Mouse (Mus musculus): ENCODE data around the gene Col7a1. TPM values are rescaled to one million over a fixed set of nuclear protein-coding genes. Genes with fewer than 3 reads are reported as not detected.

The Col7a1 gene
- polyA plus RNA-seq, 1 experiment = 7.9 TPM

DNA sequence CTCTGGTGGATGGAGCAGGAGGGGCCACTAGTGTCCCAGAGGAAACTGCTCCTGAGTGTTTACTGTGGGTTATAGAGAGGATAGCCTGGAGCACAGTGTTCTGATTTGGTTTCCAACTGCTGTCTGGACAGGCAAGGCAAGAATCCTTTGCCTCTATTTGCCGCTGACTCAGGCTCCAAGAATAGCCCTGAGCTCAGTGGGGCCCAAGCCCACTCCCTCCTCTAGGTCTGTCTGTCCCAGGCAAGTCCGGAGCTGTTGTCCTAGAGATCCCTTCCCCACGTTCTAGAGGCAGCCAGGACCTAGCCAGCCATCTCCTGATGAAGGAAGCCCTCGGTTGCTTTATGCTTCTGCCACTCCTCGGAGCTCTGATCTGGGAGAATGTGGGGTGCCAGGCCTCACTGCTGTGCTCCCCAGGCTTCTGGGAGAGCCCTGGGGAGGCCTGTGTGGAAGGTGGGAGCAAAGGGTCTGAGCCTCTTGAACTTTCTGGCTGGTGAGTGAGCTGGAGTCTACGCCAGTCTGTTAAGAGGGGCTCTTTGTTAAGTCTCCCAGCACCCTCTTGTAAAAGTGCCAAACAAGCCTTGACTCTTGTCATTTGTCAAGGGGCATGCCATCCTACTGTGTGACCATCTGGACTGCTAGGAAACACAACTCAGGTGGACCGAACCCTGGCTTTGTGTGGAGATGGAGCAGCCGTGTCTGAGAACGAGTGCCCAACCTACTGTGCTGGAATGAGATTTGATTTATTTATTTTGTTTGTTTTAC lies 3.2 kb upstream of the Col7a1 start:
- Histone ChIP-seq H3K27me3 (ENCODE audit: control insufficient read depth, insufficient read depth, low read length) (no peaks in the 10 kb centered on the region; the same call in 1 of the 2 replicates), H3K36me3 (ENCODE audit: control insufficient read depth, insufficient read depth, low read length) (peaks cover 48% of the 10 kb centered on the region), H3K4me3 (ENCODE audit: control insufficient read depth, insufficient read depth, low read length) (no peak overlapping the region), H3K27ac (ENCODE audit: control insufficient read depth, insufficient read depth, low read length) (no peak overlapping the region), H3K4me1 (replicated peaks; ENCODE audit: control insufficient read depth, insufficient read depth, low read length) (no peaks in the 10 kb centered on the region)
- WGBS = 94% methylated on average over 9 of the region's 9 CpGs
- DNase-seq = no peak
- TF ChIP-seq POLR2A (IDR thresholded peaks at IDR 0.05; ENCODE audit: control insufficient read depth, extremely low read depth, insufficient read depth, low read length, poor library complexity) = no peak
- no peak for TF ChIP-seq CTCF (IDR thresholded peaks at IDR 0.05; ENCODE audit: borderline replicate concordance, control insufficient read depth, extremely low read depth, insufficient read depth, low read length, poor library complexity)

DNA sequence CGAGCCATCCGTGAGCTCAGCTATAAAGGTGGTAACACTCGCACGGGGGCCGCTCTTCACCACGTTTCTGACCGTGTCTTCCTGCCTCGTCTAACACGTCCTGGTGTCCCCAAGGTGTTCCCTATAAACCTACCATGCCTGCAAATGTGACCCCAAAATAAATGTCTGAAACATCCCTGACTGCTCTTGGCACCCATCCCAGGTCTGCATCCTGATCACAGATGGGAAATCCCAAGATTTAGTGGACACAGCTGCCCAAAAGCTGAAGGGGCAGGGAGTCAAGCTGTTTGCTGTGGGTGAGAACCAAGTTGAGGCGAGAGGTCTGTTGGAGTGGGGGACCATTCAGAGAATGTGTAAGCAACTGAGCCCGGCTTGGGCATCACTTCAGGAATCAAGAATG lies 1.9 kb downstream of the Col7a1 start:
- DNase-seq = no peak
- no peaks in the 10 kb centered on the region for H3K4me1 ChIP-seq (replicated peaks; ENCODE audit: control insufficient read depth, insufficient read depth, low read length)
- TF ChIP-seq POLR2A (IDR thresholded peaks at IDR 0.05; ENCODE audit: control insufficient read depth, extremely low read depth, insufficient read depth, low read length, poor library complexity) (no peak), CTCF (IDR thresholded peaks at IDR 0.05; ENCODE audit: borderline replicate concordance, control insufficient read depth, extremely low read depth, insufficient read depth, low read length, poor library complexity) (no peak)
- no peaks in the 10 kb centered on the region; the same call in 1 of the 2 replicates for H3K36me3 ChIP-seq (ENCODE audit: control insufficient read depth, insufficient read depth, low read length)
- WGBS = 92% methylated on average over 11 of the region's 11 CpGs
- H3K27me3 ChIP-seq (ENCODE audit: control insufficient read depth, insufficient read depth, low read length) = no peaks in the 10 kb centered on the region; the same call in 1 of the 2 replicates
- no peak overlapping the region for H3K27ac ChIP-seq (ENCODE audit: control insufficient read depth, insufficient read depth, low read length)
- no peak overlapping the region for H3K4me3 ChIP-seq (ENCODE audit: control insufficient read depth, insufficient read depth, low read length)

DNA sequence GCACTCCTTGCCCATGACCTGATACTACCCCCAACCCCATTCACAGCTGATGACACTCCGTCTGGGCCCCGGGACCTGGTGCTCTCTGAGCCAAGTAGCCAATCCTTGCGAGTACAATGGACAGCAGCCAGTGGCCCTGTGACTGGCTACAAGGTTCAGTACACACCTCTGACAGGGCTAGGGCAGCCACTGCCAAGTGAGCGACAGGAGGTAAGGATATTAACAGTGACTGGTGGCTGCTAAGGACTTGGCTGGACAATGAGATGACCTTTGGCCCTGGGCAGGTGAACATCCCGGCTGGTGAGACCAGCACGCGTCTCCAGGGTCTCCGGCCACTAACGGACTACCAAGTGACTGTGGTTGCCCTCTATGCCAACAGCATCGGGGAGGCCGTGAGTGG lies 2.5 kb downstream of the Col7a1 start:
- H3K4me1 ChIP-seq (replicated peaks; ENCODE audit: control insufficient read depth, insufficient read depth, low read length) = no peaks in the 10 kb centered on the region
- TF ChIP-seq CTCF (IDR thresholded peaks at IDR 0.05; ENCODE audit: borderline replicate concordance, control insufficient read depth, extremely low read depth, insufficient read depth, low read length, poor library complexity) (no peak), POLR2A (IDR thresholded peaks at IDR 0.05; ENCODE audit: control insufficient read depth, extremely low read depth, insufficient read depth, low read length, poor library complexity) (no peak)
- no peak overlapping the region for H3K4me3 ChIP-seq (ENCODE audit: control insufficient read depth, insufficient read depth, low read length)
- no peaks in the 10 kb centered on the region for H3K36me3 ChIP-seq (ENCODE audit: control insufficient read depth, insufficient read depth, low read length)
- DNase-seq = no peak
- WGBS = 91% methylated on average over 11 of the region's 11 CpGs
- no peaks in the 10 kb centered on the region; the same call in 1 of the 2 replicates for H3K27me3 ChIP-seq (ENCODE audit: control insufficient read depth, insufficient read depth, low read length)
- H3K27ac ChIP-seq (ENCODE audit: control insufficient read depth, insufficient read depth, low read length) = no peak overlapping the region

GRCm38 (mm10) chr9:108963577-108963976 lies 10.2 kb downstream of the Col7a1 start:
- H3K4me1 ChIP-seq (replicated peaks; ENCODE audit: control insufficient read depth, insufficient read depth, low read length) = no peaks in the 10 kb centered on the region
- 91% methylated on average over 3 of the region's 3 CpGs for WGBS
- DNase-seq = no peak
- TF ChIP-seq CTCF (IDR thresholded peaks at IDR 0.05; ENCODE audit: borderline replicate concordance, control insufficient read depth, extremely low read depth, insufficient read depth, low read length, poor library complexity) = no peak
- TF ChIP-seq POLR2A (IDR thresholded peaks at IDR 0.05; ENCODE audit: control insufficient read depth, extremely low read depth, insufficient read depth, low read length, poor library complexity) = no peak
- H3K27ac ChIP-seq (ENCODE audit: control insufficient read depth, insufficient read depth, low read length) = no peak overlapping the region
- H3K36me3 ChIP-seq (ENCODE audit: control insufficient read depth, insufficient read depth, low read length) = no peaks in the 10 kb centered on the region
- H3K27me3 ChIP-seq (ENCODE audit: control insufficient read depth, insufficient read depth, low read length) = no peaks in the 10 kb centered on the region
- H3K4me3 ChIP-seq (ENCODE audit: control insufficient read depth, insufficient read depth, low read length) = no peak overlapping the region

GRCm38 (mm10) chr9:108964338-108964737 lies 11.0 kb downstream of the Col7a1 start:
- Histone ChIP-seq H3K4me3 (ENCODE audit: control insufficient read depth, insufficient read depth, low read length) (no peak overlapping the region), H3K36me3 (ENCODE audit: control insufficient read depth, insufficient read depth, low read length) (no peaks in the 10 kb centered on the region), H3K4me1 (replicated peaks; ENCODE audit: control insufficient read depth, insufficient read depth, low read length) (no peaks in the 10 kb centered on the region), H3K27ac (ENCODE audit: control insufficient read depth, insufficient read depth, low read length) (no peak overlapping the region), H3K27me3 (ENCODE audit: control insufficient read depth, insufficient read depth, low read length) (no peaks in the 10 kb centered on the region)
- no peak for DNase-seq
- TF ChIP-seq POLR2A (IDR thresholded peaks at IDR 0.05; ENCODE audit: control insufficient read depth, extremely low read depth, insufficient read depth, low read length, poor library complexity) (no peak), CTCF (IDR thresholded peaks at IDR 0.05; ENCODE audit: borderline replicate concordance, control insufficient read depth, extremely low read depth, insufficient read depth, low read length, poor library complexity) (no peak)
- 76% methylated on average over 6 of the region's 6 CpGs for WGBS

DNA sequence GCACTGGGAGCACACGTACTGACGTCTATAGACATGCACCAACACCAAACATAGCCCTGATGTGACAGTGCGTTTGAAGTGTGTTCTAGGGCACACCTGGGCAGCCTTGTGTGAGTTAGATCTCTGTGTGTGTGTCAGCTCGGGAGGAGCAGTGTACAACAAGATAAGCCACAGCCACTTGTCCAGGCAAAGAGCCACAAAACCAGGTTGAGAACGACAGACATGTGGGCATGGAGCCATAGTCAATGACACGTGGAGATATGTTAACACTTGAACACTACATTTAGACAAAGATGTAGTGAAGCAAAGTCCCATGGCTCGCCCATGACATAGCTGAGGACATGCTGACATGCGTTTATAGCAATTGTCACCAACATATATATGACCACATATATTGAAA lies 17.2 kb downstream of the Col7a1 start:
- TF ChIP-seq POLR2A (IDR thresholded peaks at IDR 0.05; ENCODE audit: control insufficient read depth, extremely low read depth, insufficient read depth, low read length, poor library complexity) (no peak), CTCF (IDR thresholded peaks at IDR 0.05; ENCODE audit: borderline replicate concordance, control insufficient read depth, extremely low read depth, insufficient read depth, low read length, poor library complexity) (no peak)
- H3K4me3 ChIP-seq (ENCODE audit: control insufficient read depth, insufficient read depth, low read length) = no peak overlapping the region
- H3K27me3 ChIP-seq (ENCODE audit: control insufficient read depth, insufficient read depth, low read length) = no peaks in the 10 kb centered on the region
- no peaks in the 10 kb centered on the region for H3K36me3 ChIP-seq (ENCODE audit: control insufficient read depth, insufficient read depth, low read length)
- no peaks in the 10 kb centered on the region for H3K4me1 ChIP-seq (replicated peaks; ENCODE audit: control insufficient read depth, insufficient read depth, low read length)
- no peak for DNase-seq
- WGBS = 83% methylated on average over 8 of the region's 8 CpGs
- H3K27ac ChIP-seq (ENCODE audit: control insufficient read depth, insufficient read depth, low read length) = no peak overlapping the region

Measured in thymus, adult 2 months (tissue).